Mouse (Mus musculus): ENCODE results near the gene Sema3g.

DNA sequence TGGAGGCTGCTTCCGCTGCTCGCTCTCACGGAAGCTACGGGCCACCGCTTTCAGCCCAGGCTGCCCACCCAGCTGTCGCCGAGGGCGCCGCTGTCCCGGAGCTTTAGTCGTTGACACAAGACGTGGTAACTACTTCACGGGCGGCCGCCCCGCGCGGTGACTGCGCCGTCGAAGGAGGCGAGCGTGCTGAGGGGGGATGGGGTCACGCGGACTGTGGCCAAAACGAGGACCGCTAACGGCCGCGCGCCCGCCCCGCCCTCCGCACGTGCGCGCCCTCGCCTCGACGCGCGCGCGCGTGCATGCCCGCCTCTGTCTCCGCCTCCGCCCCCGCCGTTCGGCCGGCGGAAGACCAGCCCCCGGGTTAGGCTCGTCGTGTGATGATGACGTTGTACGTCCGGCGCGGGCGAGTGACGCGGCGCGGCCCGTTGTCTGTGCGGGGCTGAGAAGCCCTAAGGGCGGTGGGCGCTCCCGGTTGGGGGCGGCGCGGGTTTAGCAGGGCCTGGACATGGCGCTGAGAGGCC is 33.5 kb downstream of the Sema3g start, which contains the start of the genes Phf7 and Bap1:
- TF ChIP-seq MAX (IDR thresholded peaks at IDR 0.05): peak; percentile 93
- TF ChIP-seq CTCF (IDR thresholded peaks at IDR 0.05; ENCODE audit: control insufficient read depth, insufficient read depth, insufficient read length): no peak
- TF ChIP-seq MYOD1 (IDR thresholded peaks at IDR 0.05; ENCODE audit: control insufficient read depth, insufficient read length, low read depth): no peak
- TF ChIP-seq USF1 (IDR thresholded peaks at IDR 0.05; ENCODE audit: low read depth): no peak
- no peak for TF ChIP-seq FOSL1 (IDR thresholded peaks at IDR 0.05; ENCODE audit: insufficient read depth, low read length, poor library complexity, severe bottlenecking)
